Mouse (Mus musculus): ENCODE measurements around the gene Zfp592. TPM values are rescaled to one million over a fixed set of nuclear protein-coding genes. Genes with fewer than 3 reads are reported as not detected.

The Zfp592 gene
- polyA plus RNA-seq, 1 experiment = 14.1 TPM

DNA sequence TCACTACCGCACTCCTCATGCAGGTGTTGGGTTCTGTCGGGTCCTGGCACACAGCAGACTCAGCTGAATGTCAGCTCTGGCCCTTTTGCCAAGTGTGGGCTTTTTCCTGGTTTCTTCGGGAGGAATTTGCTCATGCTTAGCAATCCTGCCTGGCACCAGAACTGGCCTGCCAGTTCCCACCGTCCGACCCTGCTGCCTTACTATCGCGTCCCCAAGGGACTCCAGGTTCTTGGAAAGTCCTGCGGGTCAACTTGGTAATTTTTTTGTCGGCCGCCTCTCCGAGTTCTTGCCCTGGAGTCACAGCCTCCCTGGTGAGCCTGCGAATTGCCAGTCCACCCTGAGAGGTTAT is 876 bp upstream of the Zfp592 start:
- DNase-seq (ENCODE audit: extremely low spot score in 1 of 2, low spot score in 1 of 2) = peak in 1 of 2 experiments; percentile 11

DNA sequence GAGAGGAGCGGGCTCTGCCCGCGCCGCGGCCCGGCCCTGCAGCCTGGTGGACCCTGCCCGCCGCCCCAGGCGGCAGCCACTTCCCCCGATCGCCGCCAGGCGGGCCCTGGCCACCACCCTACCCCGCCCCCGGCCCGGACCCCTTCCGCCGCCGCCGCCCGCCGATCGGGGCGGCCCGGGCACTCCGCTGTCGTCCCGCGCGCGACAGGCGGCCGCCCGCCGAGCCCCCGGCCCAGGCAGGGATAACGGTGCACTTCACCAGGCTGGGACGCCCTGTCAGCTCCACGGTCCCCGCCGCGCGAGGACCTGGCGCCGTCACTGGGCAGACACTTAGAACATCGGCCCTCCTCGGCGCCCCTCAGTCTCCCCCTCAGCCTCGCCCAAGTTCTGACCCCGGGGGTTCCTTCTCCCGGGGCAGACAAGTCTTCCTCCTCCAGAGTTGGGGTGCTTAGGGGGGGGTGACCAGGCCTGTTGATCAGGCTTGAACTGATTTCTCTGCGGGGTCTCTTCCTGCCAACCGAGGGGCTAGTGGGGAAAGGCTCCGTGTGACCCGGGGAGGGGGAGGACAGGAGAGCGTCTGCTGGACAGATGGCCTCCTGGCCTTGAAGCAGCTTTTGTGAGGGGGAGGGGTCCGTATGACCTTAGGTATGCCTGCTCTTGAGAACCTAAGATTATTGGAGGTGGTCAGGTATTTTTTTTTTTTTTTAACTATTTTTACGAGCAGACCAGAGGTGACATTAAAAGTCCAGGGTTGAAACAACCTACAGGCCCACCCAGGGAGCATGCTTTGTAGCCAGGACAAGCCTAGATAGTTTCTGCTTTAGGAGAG is 567 bp downstream of the Zfp592 start:
- peak in 1 of 2 experiments; percentile 17 for DNase-seq (ENCODE audit: extremely low spot score in 1 of 2, low spot score in 1 of 2)

DNA sequence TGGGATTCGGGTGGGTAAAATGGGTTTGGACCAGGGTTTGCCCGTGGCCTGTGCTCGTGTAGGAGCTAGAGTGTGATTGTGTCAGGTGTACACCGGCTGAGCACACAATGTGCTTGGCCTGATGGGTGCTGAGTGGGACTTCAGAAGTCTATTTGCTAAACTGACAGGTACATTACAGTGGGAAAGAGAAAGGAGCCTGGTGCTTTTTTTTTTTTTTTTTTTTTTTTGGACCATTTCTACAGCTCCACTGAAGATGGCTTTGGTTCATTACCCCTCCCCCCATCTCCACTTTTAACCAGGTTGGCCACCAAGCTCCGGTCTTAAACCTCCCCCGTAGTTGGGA is 1.2 kb downstream of the Zfp592 start:
- peak in 1 of 2 experiments; percentile 12 for DNase-seq (ENCODE audit: extremely low spot score in 1 of 2, low spot score in 1 of 2)

GRCm38 (mm10) chr7:80995266-80996146 is 2.0 kb downstream of the Zfp592 start:
- DNase-seq (ENCODE audit: extremely low spot score in 1 of 2, low spot score in 1 of 2) = no peak

- DNase-seq (ENCODE audit: extremely low spot score in 1 of 2, low spot score in 1 of 2) = no peak
Observed at GRCm38 (mm10) chr7:80997776-80998175, 4.3 kb downstream of the Zfp592 start.

DNA sequence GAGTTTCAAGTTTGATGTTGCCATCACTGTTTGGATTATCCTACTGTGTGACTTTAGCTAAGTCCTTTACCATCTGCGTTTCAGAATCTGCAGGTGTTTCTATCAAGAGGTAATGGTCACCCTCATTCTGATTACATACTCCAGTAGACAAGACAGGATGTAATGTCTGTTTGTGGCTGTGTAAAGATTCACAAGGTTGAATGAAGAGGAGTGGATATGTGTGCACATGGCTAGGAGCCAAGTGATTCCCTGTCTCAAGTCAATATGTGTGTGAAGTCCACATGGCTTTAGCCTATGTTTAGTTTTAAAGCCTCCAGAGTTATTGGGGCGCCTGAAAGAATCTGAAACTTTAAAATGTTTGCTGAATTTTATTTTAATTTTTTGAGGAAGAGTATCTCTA is 6.1 kb downstream of the Zfp592 start:
- no peak for DNase-seq (ENCODE audit: extremely low spot score in 1 of 2, low spot score in 1 of 2)

- no peak for DNase-seq (ENCODE audit: extremely low spot score in 1 of 2, low spot score in 1 of 2)
Observed at GRCm38 (mm10) chr7:81001844-81002243, 8.4 kb downstream of the Zfp592 start.

- DNase-seq (ENCODE audit: extremely low spot score in 1 of 2, low spot score in 1 of 2) = no peak
Observed at GRCm38 (mm10) chr7:81004556-81005079, 11.1 kb downstream of the Zfp592 start.

- DNase-seq (ENCODE audit: extremely low spot score in 1 of 2, low spot score in 1 of 2) = no peak
Observed at GRCm38 (mm10) chr7:81005969-81006368, 12.5 kb downstream of the Zfp592 start.

DNA sequence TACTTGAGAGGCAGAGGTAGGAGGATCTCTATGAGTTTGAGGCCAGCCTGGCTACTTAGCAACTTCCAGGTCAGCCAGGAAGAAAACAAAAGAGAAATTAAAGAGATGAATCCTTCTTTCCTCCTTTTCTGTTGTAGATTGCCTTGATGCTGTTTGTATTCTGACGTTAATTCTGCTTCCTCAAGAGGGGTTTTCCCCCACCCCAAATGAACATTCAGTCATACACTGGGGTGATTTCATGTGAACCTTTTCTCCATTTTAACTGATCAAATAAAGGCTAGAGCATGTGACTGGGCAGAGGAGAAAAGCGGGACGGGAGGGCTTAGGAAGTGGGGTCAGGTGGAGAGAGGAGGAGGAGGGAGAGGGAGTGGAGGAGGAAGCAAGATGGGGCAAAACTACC is 14.8 kb downstream of the Zfp592 start:
- DNase-seq (ENCODE audit: extremely low spot score in 1 of 2, low spot score in 1 of 2) = no peak

GRCm38 (mm10) chr7:81011576-81011975 is 18.1 kb downstream of the Zfp592 start:
- no peak for DNase-seq (ENCODE audit: extremely low spot score in 1 of 2, low spot score in 1 of 2)

GRCm38 (mm10) chr7:81020307-81020706 is 26.8 kb downstream of the Zfp592 start:
- DNase-seq (ENCODE audit: extremely low spot score in 1 of 2, low spot score in 1 of 2) = no peak

DNA sequence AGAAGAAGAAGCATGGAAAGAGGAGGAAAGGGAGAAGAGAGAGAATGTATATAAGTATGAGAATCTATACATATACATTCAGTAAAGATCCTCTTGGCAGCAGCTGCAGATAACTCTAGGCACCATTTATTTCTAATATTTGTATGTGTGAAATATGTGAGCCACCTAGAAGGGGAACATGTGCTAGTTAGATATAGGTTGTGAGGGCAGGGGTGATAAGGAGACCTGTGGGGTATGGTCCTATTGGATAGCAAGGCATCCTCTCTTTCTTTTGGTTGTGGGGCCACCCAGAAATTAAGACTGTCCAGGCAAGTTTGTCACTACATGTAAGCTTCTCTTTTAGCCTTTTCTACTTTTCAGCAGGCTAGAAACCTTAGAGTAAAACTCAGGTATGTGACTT is 29.2 kb downstream of the Zfp592 start:
- no peak for DNase-seq (ENCODE audit: extremely low spot score in 1 of 2, low spot score in 1 of 2)

DNA sequence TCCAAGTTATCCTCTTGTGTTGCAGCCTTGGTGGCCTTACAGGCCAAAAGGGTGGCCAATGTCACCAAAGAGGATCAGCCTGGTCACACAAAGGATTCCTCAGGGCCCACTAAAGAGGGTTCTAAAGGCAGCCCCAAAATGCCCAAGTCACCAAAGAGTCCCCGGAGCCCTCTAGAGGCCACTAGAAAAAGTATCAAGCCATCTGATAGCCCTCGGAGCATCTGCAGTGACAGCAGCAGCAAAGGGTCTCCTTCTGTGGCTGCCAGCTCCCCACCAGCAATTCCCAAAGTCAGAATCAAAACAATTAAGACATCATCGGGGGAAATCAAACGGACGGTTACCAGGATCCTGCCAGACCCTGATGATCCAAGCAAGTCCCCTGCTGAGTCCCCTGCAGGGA is 30.6 kb downstream of the Zfp592 start:
- DNase-seq (ENCODE audit: extremely low spot score in 1 of 2, low spot score in 1 of 2) = no peak

GRCm38 (mm10) chr7:81024651-81025050 is 31.2 kb downstream of the Zfp592 start:
- no peak for DNase-seq (ENCODE audit: extremely low spot score in 1 of 2, low spot score in 1 of 2)

DNA sequence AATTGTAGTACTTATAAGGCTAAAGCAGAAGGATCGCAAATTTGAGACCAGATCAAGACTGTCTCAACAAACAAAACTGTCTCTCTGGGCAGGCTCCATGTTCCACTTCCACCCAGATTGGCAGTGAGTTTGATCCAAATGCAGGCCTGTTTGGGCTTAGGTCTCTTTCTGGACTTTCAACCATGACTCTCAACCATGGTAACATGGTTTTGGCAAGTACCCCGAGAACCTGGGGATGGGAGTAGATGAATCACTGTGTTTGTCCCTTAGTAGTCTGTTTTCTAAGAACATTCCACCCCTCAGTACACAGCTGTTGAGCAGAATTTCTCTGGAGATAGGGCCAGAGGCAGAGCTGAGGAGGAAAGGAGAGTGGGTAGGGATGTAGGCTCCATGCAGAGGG is 32.3 kb downstream of the Zfp592 start:
- no peak for DNase-seq (ENCODE audit: extremely low spot score in 1 of 2, low spot score in 1 of 2)

GRCm38 (mm10) chr7:81039711-81040110 is 46.2 kb downstream of the Zfp592 start:
- DNase-seq (ENCODE audit: extremely low spot score in 1 of 2, low spot score in 1 of 2) = no peak

DNA sequence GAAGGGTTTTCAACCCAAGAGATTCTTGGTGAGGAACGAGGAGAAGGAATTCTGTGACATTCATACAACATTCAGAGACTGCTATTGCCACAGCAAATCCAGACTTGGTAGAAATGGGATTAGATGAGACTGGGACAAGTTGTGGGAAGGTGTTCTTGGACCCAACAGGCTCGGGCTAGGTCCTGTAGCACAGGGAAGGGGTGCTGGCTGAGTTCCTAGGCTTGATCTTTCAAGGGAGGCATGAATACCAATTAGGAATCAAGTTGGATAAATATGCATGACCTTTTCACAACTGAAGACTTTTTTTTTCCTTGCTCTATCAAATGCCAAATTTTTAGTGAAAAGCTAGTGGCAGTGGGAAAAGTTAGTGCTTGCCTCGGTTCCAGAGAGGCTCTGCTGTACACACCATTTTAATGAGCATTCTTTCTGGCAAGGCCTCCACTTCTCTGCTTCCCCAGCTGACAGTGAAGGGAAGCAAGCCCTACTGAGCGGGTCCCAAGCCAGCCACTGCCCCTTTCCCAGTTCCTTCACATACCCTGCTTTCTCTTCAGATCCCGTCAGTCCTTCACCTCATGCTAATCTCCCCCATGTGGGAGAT is 49.6 kb downstream of the Zfp592 start:
- peak in 1 of 2 experiments; percentile 25 for DNase-seq (ENCODE audit: extremely low spot score in 1 of 2, low spot score in 1 of 2)

DNA sequence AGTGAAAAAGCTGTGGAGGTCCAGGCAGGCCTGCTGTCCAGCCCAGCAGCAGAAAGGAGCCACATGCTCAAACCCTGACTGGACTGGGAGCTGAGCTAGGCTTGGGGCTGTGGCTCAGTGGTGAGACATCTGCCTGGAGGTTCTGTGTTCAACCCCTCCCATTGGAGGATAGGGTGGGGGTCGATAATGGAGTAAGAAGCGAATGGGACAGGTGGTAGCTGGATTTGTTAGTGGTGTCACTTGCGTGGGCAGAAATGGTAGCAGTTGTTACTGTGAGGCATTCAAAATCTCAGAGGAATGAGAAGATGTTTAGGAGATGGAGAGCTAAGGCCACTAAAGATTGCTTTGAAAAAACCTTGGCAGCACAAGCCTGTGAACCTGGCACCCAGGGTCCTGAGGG is 54.4 kb downstream of the Zfp592 start:
- no peak for DNase-seq (ENCODE audit: extremely low spot score in 1 of 2, low spot score in 1 of 2)

DNA sequence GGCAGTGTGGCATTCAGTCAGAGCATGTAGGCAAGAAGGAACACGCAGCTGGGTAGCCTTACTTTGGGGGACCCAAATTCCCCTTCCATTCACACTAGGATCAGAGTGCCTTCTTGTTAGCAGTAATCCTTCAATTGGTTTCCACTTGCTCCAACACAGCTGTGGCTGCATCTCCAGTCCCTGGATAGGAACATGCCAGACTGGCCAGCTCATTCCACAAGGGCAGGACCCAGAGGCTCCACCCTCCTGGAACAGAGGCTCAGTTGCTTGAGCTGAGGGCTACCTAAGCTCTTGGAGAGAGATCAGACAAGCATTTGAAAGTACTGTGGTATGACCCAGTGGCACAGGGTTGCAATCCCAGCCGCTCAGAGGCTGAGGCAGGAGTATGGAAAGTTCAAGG is 55.0 kb downstream of the Zfp592 start:
- DNase-seq (ENCODE audit: extremely low spot score in 1 of 2, low spot score in 1 of 2) = no peak

DNA sequence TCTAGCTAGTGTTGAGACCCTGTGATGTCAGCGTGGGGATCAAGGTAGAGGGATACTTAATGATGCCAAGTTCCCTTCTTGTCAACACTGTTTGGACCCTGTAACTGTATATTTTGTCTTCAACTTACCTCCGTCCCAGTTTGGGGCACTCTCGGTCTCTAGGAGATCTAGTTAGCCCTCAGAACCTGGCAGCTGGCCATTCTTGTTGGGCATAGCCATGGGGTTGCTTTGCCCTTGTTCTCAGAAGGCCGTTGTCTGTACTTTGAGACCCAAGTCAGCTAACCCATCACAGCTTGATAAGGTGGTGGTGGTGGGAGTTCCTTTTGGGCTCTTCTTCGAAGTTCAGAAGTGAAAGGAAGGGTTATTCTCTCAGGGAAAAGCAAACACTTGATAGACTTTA is 56.5 kb downstream of the Zfp592 start:
- DNase-seq (ENCODE audit: extremely low spot score in 1 of 2, low spot score in 1 of 2) = no peak
